Mouse (Mus musculus) neutrophil, adult 5-6 weeks (primary cell): ENCODE data around the gene Snap91. TPM values are rescaled to one million over a fixed set of nuclear protein-coding genes. Genes with fewer than 3 reads are reported as not detected.

Source experiments
- ATAC-seq: fragments of 151-379, 151-347 bp; 2 replicates; pipeline ENCODE4 v1.8.0; 2017; ENCODE audit warnings: mild to moderate bottlenecking, moderate TSS enrichment; ENCODE audit not compliant: insufficient number of reproducible peaks, poor library complexity, low FRiP score, severe bottlenecking; ENCODE audit errors: extremely low read depth
- total RNA-seq: library from RNA; stranded (forward); fragments of 200-1000 nt; gene quantifications from 2 replicates; pipeline ENCODE4 v1.2.3, GENCODE M21; 2017

Snap91 gene
- total RNA-seq, result not detected in 2 replicates

- no peak for ATAC-seq
These were observed at the start of gene Snap91 for GRCm38 (mm10) chr9:86880113-86880972. TSS of gene Snap91 (minus strand) at chr9:86880654.

GRCm38 (mm10) chr9:86926519-86926918 is 46.1 kb upstream of the Snap91 start:
- ATAC-seq, result no peak

- no peak for ATAC-seq
These were observed 45.2 kb upstream of the Snap91 start for GRCm38 (mm10) chr9:86925688-86926087.

- no peak for ATAC-seq
These were observed 42.0 kb upstream of the Snap91 start for GRCm38 (mm10) chr9:86922430-86922829.

GRCm38 (mm10) chr9:86916543-86916942 is 36.1 kb upstream of the Snap91 start:
- ATAC-seq, result no peak

- no peak for ATAC-seq
These were observed 19.2 kb upstream of the Snap91 start for GRCm38 (mm10) chr9:86899502-86900199.

- ATAC-seq, result no peak
These were observed 990 bp downstream of the Snap91 start for GRCm38 (mm10) chr9:86879216-86880112.

- ATAC-seq, result no peak
These were observed 1.7 kb downstream of the Snap91 start for GRCm38 (mm10) chr9:86878716-86879115.

GRCm38 (mm10) chr9:86873681-86874080 is 6.8 kb downstream of the Snap91 start:
- no peak for ATAC-seq

- ATAC-seq, result no peak
These were observed 10.7 kb downstream of the Snap91 start for GRCm38 (mm10) chr9:86869586-86870338.

GRCm38 (mm10) chr9:86858101-86858500 is 22.4 kb downstream of the Snap91 start:
- no peak for ATAC-seq

GRCm38 (mm10) chr9:86857626-86858025 is 22.8 kb downstream of the Snap91 start:
- ATAC-seq, result no peak

GRCm38 (mm10) chr9:86852861-86853260 is 27.6 kb downstream of the Snap91 start:
- ATAC-seq, result no peak

- no peak for ATAC-seq
These were observed 28.8 kb downstream of the Snap91 start for GRCm38 (mm10) chr9:86851689-86852088.

- no peak for ATAC-seq
These were observed 29.8 kb downstream of the Snap91 start for GRCm38 (mm10) chr9:86850452-86851207.

- no peak for ATAC-seq
These were observed 36.6 kb downstream of the Snap91 start for GRCm38 (mm10) chr9:86843747-86844353.

- no peak for ATAC-seq
These were observed 50.7 kb downstream of the Snap91 start for GRCm38 (mm10) chr9:86829792-86830191.
